Mouse (Mus musculus): ENCODE results near the gene Mob1a.

Gene Mob1a

DNA sequence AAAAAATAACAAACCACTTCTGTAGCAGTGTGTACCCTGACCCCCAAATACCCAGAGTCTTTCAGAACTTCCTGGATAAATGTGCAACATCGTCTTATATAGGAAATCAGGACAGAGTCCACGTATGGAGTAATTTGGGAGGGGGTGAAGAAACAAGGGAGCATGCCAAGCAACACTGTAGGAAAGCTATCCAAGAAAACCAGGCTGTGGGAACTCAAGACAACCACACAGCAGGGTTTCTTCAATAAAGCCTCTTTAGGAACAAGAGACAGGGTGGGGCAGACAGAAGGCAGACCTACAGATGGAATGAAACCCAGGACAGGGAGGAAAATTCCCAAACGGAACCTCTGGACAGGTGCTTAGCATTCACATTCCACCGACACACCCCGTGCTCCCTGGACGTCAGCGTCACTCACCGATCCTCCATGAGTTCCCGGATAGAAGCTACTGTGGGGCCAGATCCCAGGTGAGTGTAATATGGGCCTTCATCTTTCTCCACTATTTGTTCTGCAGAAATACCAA is 59.8 kb downstream of the Mob1a start:
- no peak for DNase-seq (ENCODE audit: low spot score)

DNA sequence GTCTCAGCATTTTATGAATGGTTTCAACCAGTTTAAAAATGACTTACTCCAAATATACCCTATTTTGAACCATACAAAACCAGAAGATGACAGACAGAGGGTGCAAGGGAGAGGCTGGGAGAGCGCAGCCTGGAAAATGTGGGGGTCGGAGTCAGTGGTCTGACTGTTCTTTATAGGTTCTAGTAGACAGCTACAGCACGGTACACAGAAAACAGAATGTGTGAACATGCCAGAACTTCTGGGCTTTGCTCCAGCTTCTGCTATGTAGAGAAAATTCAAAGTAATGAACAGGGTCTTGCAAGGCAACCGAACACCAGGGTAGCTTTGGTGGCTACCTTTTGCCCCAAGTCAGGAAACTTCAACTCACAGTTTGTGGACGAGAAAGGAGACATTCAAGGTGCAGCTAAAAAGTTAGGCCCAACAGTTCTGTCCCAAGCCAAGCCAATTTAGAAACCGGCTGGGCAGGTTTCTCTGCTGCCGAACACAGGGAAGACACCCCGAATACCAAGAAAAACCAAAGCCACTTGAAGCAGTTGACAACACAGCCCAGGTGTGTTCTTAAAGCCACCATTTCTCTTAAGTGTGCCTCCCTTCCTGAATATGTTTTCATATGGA is 66.5 kb downstream of the Mob1a start:
- no peak for DNase-seq (ENCODE audit: low spot score)
